Mouse (Mus musculus): ENCODE results near the gene Srpk2. TPM values are rescaled to one million over a fixed set of nuclear protein-coding genes. Genes with fewer than 3 reads are reported as not detected.

Srpk2 gene
- polyA plus RNA-seq, 1 experiment from 2014 or later, result 27.1 TPM

DNA sequence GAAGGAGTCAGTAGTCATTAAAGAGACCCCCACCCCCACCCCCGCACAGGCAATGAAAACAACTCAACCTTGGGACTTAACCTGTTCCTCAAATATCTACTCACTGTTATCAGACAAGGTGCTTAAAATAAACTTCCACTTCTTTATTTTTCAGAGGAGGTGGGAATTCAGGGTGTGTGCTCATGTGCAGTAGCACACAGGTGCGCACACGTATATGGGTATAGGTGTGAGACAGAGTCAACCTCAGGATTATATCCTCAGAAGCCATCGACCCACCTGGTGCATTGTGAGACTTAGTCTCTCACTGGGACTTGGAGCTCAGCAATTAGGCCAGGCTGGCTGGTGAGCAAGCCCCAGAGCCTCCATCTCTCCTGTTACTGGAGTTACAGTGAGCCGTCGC is 153.3 kb downstream of the Srpk2 start:
- Histone ChIP-seq H3K4me1 (replicated peaks; ENCODE audit: control insufficient read depth, insufficient read depth) (no peaks in the 10 kb centered on the region), H3K9ac (ENCODE audit: low read length) (no peak overlapping the region), H3K4me2 (replicated peaks; ENCODE audit: low read depth) (no peak overlapping the region), H3K4me3 (ENCODE audit: low read depth, low read length) (no peak overlapping the region), H3K27ac (replicated peaks) (no peak overlapping the region), H3K9me3 (ENCODE audit: control insufficient read depth, low read length) (no peaks in the 10 kb centered on the region), H3K36me3 (ENCODE audit: control insufficient read depth, insufficient read depth, low read length) (peaks cover 4% of the 10 kb centered on the region; the same call in 1 of the 2 replicates), H3K27me3 (ENCODE audit: control insufficient read depth, insufficient read depth, low read length) (no peaks in the 10 kb centered on the region)
- WGBS, result 79% methylated on average over 6 of the region's 6 CpGs
- TF ChIP-seq EP300 (optimal IDR thresholded peaks at IDR 0.05), result no peak
- no peak for TF ChIP-seq CTCF (IDR thresholded peaks at IDR 0.05; ENCODE audit: low read depth)
- no peak for DNase-seq (ENCODE audit: low spot score)
- peak; percentile 59; the same call in 1 of the 2 replicates for ATAC-seq (ENCODE audit: low FRiP score, low TSS enrichment)

DNA sequence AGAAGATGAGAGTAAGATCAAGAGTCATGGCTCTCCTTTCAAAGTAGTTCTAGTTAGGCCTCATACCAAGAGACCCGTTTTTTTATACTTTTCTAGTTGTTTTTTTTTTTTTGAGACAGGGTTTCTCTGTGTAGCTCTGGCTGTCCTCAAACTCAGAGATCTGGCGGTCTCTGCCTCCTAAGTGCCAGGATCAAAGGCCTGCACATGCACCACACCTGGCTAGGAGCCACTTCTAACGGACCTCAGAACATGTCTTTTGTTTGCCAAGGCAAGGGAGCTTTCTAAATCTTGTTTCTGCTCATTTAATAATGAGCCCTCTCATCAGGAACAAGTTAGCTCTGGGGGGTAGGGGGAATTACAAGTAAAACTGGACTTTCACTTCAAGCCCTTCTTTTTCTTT is 159.8 kb downstream of the Srpk2 start:
- no peak overlapping the region for H3K4me3 ChIP-seq (ENCODE audit: low read depth, low read length)
- H3K27ac ChIP-seq (replicated peaks), result no peak overlapping the region
- TF ChIP-seq CTCF (IDR thresholded peaks at IDR 0.05; ENCODE audit: low read depth) (no peak), EP300 (optimal IDR thresholded peaks at IDR 0.05) (no peak)
- H3K4me1 ChIP-seq (replicated peaks; ENCODE audit: control insufficient read depth, insufficient read depth), result no peaks in the 10 kb centered on the region
- H3K9me3 ChIP-seq (ENCODE audit: control insufficient read depth, low read length), result no peaks in the 10 kb centered on the region
- DNase-seq (ENCODE audit: low spot score) (no peak), ATAC-seq (ENCODE audit: low FRiP score, low TSS enrichment) (no peak)
- H3K4me2 ChIP-seq (replicated peaks; ENCODE audit: low read depth), result no peak overlapping the region
- no peak overlapping the region for H3K9ac ChIP-seq (ENCODE audit: low read length)
- WGBS, result 56% methylated on average over 3 of the region's 3 CpGs
- H3K27me3 ChIP-seq (ENCODE audit: control insufficient read depth, insufficient read depth, low read length), result no peaks in the 10 kb centered on the region
- H3K36me3 ChIP-seq (ENCODE audit: control insufficient read depth, insufficient read depth, low read length), result peaks cover 7% of the 10 kb centered on the region; the same call in 1 of the 2 replicates

DNA sequence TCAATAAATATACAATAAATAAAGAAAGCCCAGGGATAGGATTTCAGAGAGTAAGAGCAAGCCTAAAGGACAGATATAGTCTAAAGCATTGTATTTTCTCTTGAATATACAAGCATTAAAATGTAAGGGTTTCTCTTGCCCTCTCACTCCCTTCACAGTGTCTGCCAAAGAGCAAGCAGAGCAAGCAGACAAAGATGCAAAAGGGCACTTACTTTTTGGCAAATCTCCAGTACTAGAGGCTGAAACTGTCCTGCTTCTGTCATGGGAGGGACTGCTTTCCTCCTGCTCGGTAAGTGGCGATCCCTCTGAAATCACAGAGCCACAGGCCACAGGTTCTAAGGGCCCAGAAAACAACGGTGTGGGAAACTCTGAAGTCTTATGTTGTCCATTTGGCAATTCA is 160.5 kb downstream of the Srpk2 start:
- no peak for ATAC-seq (ENCODE audit: low FRiP score, low TSS enrichment)

DNA sequence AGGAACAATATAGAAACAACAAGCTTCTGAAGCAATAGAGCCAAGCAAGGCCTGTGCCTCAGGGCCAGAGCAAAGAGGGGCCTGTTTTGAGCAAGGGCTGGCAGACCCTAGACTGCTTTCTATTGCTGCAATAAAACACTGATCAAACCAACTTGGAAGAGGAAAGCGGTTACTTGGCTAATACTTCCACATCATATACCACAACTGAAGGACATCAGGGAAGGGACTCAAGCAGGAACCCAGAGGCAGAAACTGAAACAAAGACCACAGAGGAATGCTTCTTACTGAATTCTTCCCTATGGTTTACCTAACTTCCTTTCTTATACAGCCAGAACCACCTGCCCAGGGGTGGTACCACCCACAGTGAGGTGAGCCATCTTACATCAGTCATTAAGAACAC is 162.8 kb downstream of the Srpk2 start:
- WGBS, result 88% methylated on average over 1 of the region's 1 CpGs
- Histone ChIP-seq H3K4me2 (replicated peaks; ENCODE audit: low read depth) (no peak overlapping the region), H3K36me3 (ENCODE audit: control insufficient read depth, insufficient read depth, low read length) (peaks cover 7% of the 10 kb centered on the region; the same call in 1 of the 2 replicates), H3K27me3 (ENCODE audit: control insufficient read depth, insufficient read depth, low read length) (no peaks in the 10 kb centered on the region), H3K9me3 (ENCODE audit: control insufficient read depth, low read length) (no peaks in the 10 kb centered on the region), H3K4me1 (replicated peaks; ENCODE audit: control insufficient read depth, insufficient read depth) (no peaks in the 10 kb centered on the region), H3K9ac (ENCODE audit: low read length) (no peak overlapping the region), H3K27ac (replicated peaks) (no peak overlapping the region), H3K4me3 (ENCODE audit: low read depth, low read length) (no peak overlapping the region)
- DNase-seq (ENCODE audit: low spot score) (no peak), ATAC-seq (ENCODE audit: low FRiP score, low TSS enrichment) (no peak)
- TF ChIP-seq CTCF (IDR thresholded peaks at IDR 0.05; ENCODE audit: low read depth) (no peak), EP300 (optimal IDR thresholded peaks at IDR 0.05) (no peak)

More for the DNA sequence above, 160.5 kb downstream of the Srpk2 start:
- TF ChIP-seq CTCF (IDR thresholded peaks at IDR 0.05; ENCODE audit: low read depth) (no peak), EP300 (optimal IDR thresholded peaks at IDR 0.05) (no peak)
- Histone ChIP-seq H3K4me2 (replicated peaks; ENCODE audit: low read depth) (no peak overlapping the region), H3K4me3 (ENCODE audit: low read depth, low read length) (no peak overlapping the region), H3K27me3 (ENCODE audit: control insufficient read depth, insufficient read depth, low read length) (no peaks in the 10 kb centered on the region), H3K9ac (ENCODE audit: low read length) (no peak overlapping the region), H3K9me3 (ENCODE audit: control insufficient read depth, low read length) (no peaks in the 10 kb centered on the region), H3K4me1 (replicated peaks; ENCODE audit: control insufficient read depth, insufficient read depth) (no peaks in the 10 kb centered on the region), H3K27ac (replicated peaks) (no peak overlapping the region), H3K36me3 (ENCODE audit: control insufficient read depth, insufficient read depth, low read length) (peaks cover 7% of the 10 kb centered on the region; the same call in 1 of the 2 replicates)
- 82% methylated on average over 3 of the region's 3 CpGs for WGBS
- no peak for DNase-seq (ENCODE audit: low spot score)

DNA sequence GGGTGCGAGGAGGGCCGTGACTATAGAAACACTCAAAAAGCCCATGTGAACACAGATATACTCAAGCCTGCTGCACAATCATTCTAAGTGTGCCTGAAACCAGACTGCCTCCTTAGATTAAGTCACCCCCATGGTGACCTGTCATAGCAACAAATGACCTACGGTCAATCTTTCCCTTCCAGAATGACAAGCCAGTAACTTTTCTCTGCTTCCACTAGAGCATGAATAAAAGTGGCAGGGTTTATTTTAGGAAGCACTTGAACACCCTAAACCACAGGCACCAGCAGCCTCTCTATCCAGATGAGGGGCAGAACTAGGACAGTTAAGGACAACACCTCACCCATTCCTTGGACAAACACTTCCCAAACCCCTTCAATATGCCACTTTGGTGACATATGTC is 164.7 kb downstream of the Srpk2 start:
- Histone ChIP-seq H3K4me1 (replicated peaks; ENCODE audit: control insufficient read depth, insufficient read depth) (no peaks in the 10 kb centered on the region), H3K27ac (replicated peaks) (no peak overlapping the region), H3K4me3 (ENCODE audit: low read depth, low read length) (no peak overlapping the region), H3K27me3 (ENCODE audit: control insufficient read depth, insufficient read depth, low read length) (no peaks in the 10 kb centered on the region), H3K9me3 (ENCODE audit: control insufficient read depth, low read length) (no peaks in the 10 kb centered on the region), H3K9ac (ENCODE audit: low read length) (no peak overlapping the region), H3K4me2 (replicated peaks; ENCODE audit: low read depth) (no peak overlapping the region), H3K36me3 (ENCODE audit: control insufficient read depth, insufficient read depth, low read length) (no peaks in the 10 kb centered on the region)
- ATAC-seq (ENCODE audit: low FRiP score, low TSS enrichment), result no peak
- WGBS, result 90% methylated on average over 3 of the region's 3 CpGs
- TF ChIP-seq EP300 (optimal IDR thresholded peaks at IDR 0.05) (no peak), CTCF (IDR thresholded peaks at IDR 0.05; ENCODE audit: low read depth) (no peak)
- no peak for DNase-seq (ENCODE audit: low spot score)

DNA sequence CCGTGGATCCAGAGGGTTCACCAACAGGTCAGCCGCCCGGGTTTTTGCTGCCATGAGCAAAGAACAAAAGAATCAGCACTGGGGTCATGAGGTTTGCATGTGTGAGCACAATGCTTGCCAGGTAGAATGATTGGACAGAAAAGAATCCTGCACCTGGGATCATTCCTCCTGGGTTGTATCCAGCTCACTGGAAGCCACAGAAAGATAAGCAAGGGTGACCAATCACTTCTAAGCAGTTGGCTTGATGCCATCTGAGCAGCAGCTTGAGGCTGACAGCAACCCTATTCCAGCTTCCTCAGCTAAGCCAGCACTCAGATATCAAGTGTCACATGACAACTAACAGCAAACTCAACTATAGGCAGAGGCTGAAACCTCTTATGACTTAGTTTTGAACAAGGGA is 165.7 kb downstream of the Srpk2 start:
- Histone ChIP-seq H3K4me2 (replicated peaks; ENCODE audit: low read depth) (no peak overlapping the region), H3K9me3 (ENCODE audit: control insufficient read depth, low read length) (no peaks in the 10 kb centered on the region), H3K4me1 (replicated peaks; ENCODE audit: control insufficient read depth, insufficient read depth) (no peaks in the 10 kb centered on the region), H3K27ac (replicated peaks) (no peak overlapping the region), H3K9ac (ENCODE audit: low read length) (no peak overlapping the region), H3K4me3 (ENCODE audit: low read depth, low read length) (no peak overlapping the region), H3K36me3 (ENCODE audit: control insufficient read depth, insufficient read depth, low read length) (peaks cover 4% of the 10 kb centered on the region; the same call in 1 of the 2 replicates), H3K27me3 (ENCODE audit: control insufficient read depth, insufficient read depth, low read length) (no peaks in the 10 kb centered on the region)
- DNase-seq (ENCODE audit: low spot score), result peak; percentile 68
- WGBS, result 19% methylated on average over 3 of the region's 3 CpGs
- ATAC-seq (ENCODE audit: low FRiP score, low TSS enrichment), result peak; percentile 93
- TF ChIP-seq EP300 (optimal IDR thresholded peaks at IDR 0.05), result no peak
- TF ChIP-seq CTCF (IDR thresholded peaks at IDR 0.05; ENCODE audit: low read depth), result no peak
